Mouse (Mus musculus): ENCODE measurements at regions not wholly inside any gene's neighbourhood (a gene's known extent, or its start where the extent isn't known, plus 50 kb on each side); places are given as distances from the start of the nearest gene placed in this dataset.

GRCm38 (mm10) chr13:113730776-113731400 lies 63.4 kb upstream of the Arl15 start:
- no peak for TF ChIP-seq POLR2A (IDR thresholded peaks at IDR 0.05; ENCODE audit: insufficient read depth, low read depth, low read length)
- TF ChIP-seq CTCF (IDR thresholded peaks at IDR 0.05): no peak
- TF ChIP-seq EP300 (IDR thresholded peaks at IDR 0.05; ENCODE audit: insufficient read depth, low read depth, low read length): no peak
